Mouse (Mus musculus) embryo, embryonic 11.5 days (tissue): ENCODE data around the gene Inpp4a.

Experiments
- DNase-seq: peaks from one replicate; pipeline ENCODE4 v3.0.0-alpha.2; 2012; ENCODE audit warnings: low read depth, low spot score

Inpp4a gene

GRCm38 (mm10) chr1:37356305-37356704 is 56.6 kb downstream of the Inpp4a start:
- no peak for DNase-seq

- no peak for DNase-seq
Measured at GRCm38 (mm10) chr1:37357173-37357572, 57.5 kb downstream of the Inpp4a start.

GRCm38 (mm10) chr1:37358621-37359020 is 59.0 kb downstream of the Inpp4a start:
- no peak for DNase-seq

GRCm38 (mm10) chr1:37359395-37360092 is 59.9 kb downstream of the Inpp4a start:
- DNase-seq, result no peak

- no peak for DNase-seq
Measured at GRCm38 (mm10) chr1:37360781-37361180, 61.1 kb downstream of the Inpp4a start.

GRCm38 (mm10) chr1:37362721-37363120 is 63.1 kb downstream of the Inpp4a start:
- no peak for DNase-seq

- DNase-seq, result no peak
Measured at GRCm38 (mm10) chr1:37368125-37368524, 68.5 kb downstream of the Inpp4a start.

GRCm38 (mm10) chr1:37368768-37369385 is 69.2 kb downstream of the Inpp4a start:
- DNase-seq, result no peak

GRCm38 (mm10) chr1:37376177-37376576 is 76.5 kb downstream of the Inpp4a start:
- DNase-seq, result no peak

- DNase-seq, result no peak
Measured at GRCm38 (mm10) chr1:37376751-37377150, 77.1 kb downstream of the Inpp4a start.

- no peak for DNase-seq
Measured at GRCm38 (mm10) chr1:37378095-37378494, 78.4 kb downstream of the Inpp4a start.

- no peak for DNase-seq
Measured at GRCm38 (mm10) chr1:37379536-37379935, 79.9 kb downstream of the Inpp4a start.

GRCm38 (mm10) chr1:37380913-37381312 is 81.2 kb downstream of the Inpp4a start:
- DNase-seq, result no peak

GRCm38 (mm10) chr1:37384304-37384703 is 84.6 kb downstream of the Inpp4a start:
- DNase-seq, result no peak

GRCm38 (mm10) chr1:37386448-37386971 is 86.8 kb downstream of the Inpp4a start:
- DNase-seq, result no peak

- DNase-seq, result no peak
Measured at GRCm38 (mm10) chr1:37393174-37393573, 93.5 kb downstream of the Inpp4a start.

GRCm38 (mm10) chr1:37396481-37396880 is 96.8 kb downstream of the Inpp4a start:
- no peak for DNase-seq

GRCm38 (mm10) chr1:37398961-37399360 is 99.3 kb downstream of the Inpp4a start:
- DNase-seq, result no peak

- DNase-seq, result no peak
Measured at GRCm38 (mm10) chr1:37399734-37400133, 100.1 kb downstream of the Inpp4a start.

GRCm38 (mm10) chr1:37401687-37402086 is 102.0 kb downstream of the Inpp4a start:
- peak; percentile 48 for DNase-seq

GRCm38 (mm10) chr1:37405137-37405536 is 105.5 kb downstream of the Inpp4a start:
- no peak for DNase-seq

GRCm38 (mm10) chr1:37407228-37407627 is 107.6 kb downstream of the Inpp4a start:
- no peak for DNase-seq

GRCm38 (mm10) chr1:37408059-37408458 is 108.4 kb downstream of the Inpp4a start:
- DNase-seq, result no peak
